ENCODE assay signal across 11 mouse cellular contexts in the genomic region with DNA sequence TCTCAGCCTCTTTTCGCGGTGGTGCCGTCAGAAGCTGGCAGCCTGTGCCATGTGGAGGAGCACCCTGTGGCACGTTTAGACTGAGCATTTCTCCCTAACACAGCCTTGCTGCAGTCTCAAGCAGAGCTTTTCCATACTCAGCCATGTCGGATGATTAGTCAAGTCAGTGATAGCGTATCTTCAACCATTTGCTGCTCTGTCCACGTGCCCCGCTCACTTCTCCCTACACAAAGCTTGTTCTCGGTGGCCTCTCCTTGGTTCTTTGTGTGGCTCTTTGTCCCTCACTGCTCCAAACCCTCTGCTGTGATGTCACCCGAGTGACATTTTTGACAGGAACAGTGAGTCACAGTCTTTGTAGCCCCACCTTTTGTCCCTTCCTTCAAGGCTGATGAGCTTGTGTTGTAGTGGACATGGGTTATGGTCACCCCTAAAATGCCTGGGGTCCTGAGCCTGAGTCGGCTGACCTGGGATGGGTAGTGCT. TPM values are rescaled to one million over a fixed set of nuclear protein-coding genes. Genes with fewer than 3 reads are reported as not detected.
DNase-seq lines count a peak whose midpoint lies in the region; ATAC-seq and TF ChIP-seq lines count a peak whose summit lies in the region.
"Had no signal": no experiment of that assay in that cellular context is flagged by ENCODE, and none has a peak within 500 bp of the region (broad histone marks: within the 10 kb centered on the region; RNA-seq: fewer than 3 reads in every experiment).

No protein-coding gene starts in this region.

- no peaks in the 10 kb centered on the region for H3K27me3 ChIP-seq in hindbrain, embryonic 11.5 days (ENCODE audit: control insufficient read depth, insufficient read depth, low read length)
- no peaks in the 10 kb centered on the region for H3K27me3 ChIP-seq in stomach, postnatal 0 days (ENCODE audit: control insufficient read depth, insufficient read depth, low read length)
- no peaks in the 10 kb centered on the region for H3K27me3 ChIP-seq in kidney, embryonic 16.5 days (ENCODE audit: insufficient read depth, low read length)

- no peak overlapping the region for H3K4me2 ChIP-seq in hindbrain, embryonic 11.5 days (replicated peaks; ENCODE audit: low read depth, low read length)
- no peak overlapping the region for H3K4me2 ChIP-seq in stomach, postnatal 0 days (replicated peaks; ENCODE audit: low read depth)
- H3K4me2 ChIP-seq in kidney, embryonic 16.5 days (replicated peaks; ENCODE audit: low read depth, low read length), result no peak overlapping the region
- H3K4me2 ChIP-seq: heart, embryonic 12.5 days had no signal

- no peak overlapping the region for H3K27ac ChIP-seq in hindbrain, embryonic 11.5 days (ENCODE audit: low read depth, low read length)
- H3K27ac ChIP-seq in stomach, postnatal 0 days (replicated peaks), result no peak overlapping the region
- H3K27ac ChIP-seq in kidney, embryonic 16.5 days (ENCODE audit: low read length), result no peak overlapping the region
- H3K27ac ChIP-seq: limb, embryonic 10.5 days had no signal

- WGBS in hindbrain, embryonic 11.5 days, result 73% methylated on average over 11 of the region's 11 CpGs
- 62% methylated on average over 11 of the region's 11 CpGs for WGBS in stomach, postnatal 0 days
- 47% methylated on average over 11 of the region's 11 CpGs for WGBS in kidney, embryonic 16.5 days

- H3K36me3 ChIP-seq in hindbrain, embryonic 11.5 days (ENCODE audit: control insufficient read depth, insufficient read depth, low read length), result no peaks in the 10 kb centered on the region
- H3K36me3 ChIP-seq in stomach, postnatal 0 days (ENCODE audit: control insufficient read depth, insufficient read depth, low read length), result no peaks in the 10 kb centered on the region
- no peaks in the 10 kb centered on the region for H3K36me3 ChIP-seq in kidney, embryonic 16.5 days (ENCODE audit: insufficient read depth, low read length)
- H3K36me3 ChIP-seq: heart, embryonic 12.5 days; limb, embryonic 10.5 days had no signal

- no peak overlapping the region for H3K9ac ChIP-seq in hindbrain, embryonic 11.5 days (ENCODE audit: low read depth, low read length)
- no peak overlapping the region for H3K9ac ChIP-seq in stomach, postnatal 0 days (ENCODE audit: low read length)
- no peak overlapping the region for H3K9ac ChIP-seq in kidney, embryonic 16.5 days (replicated peaks; ENCODE audit: low read length)
- H3K9ac ChIP-seq: heart, embryonic 12.5 days had no signal

- no peak for ATAC-seq in hindbrain, embryonic 11.5 days (ENCODE audit: low FRiP score)
- 0 out of 2 replicates have a peak, but pooled peaks have one; percentile 38 for ATAC-seq in stomach, postnatal 0 days (ENCODE audit: low FRiP score, low TSS enrichment)
- ATAC-seq in kidney, embryonic 16.5 days (ENCODE audit: low FRiP score, low TSS enrichment), result no peak

- peak; percentile 40 to 44 for DNase-seq in cerebellum, postnatal 14 days
- no peak for DNase-seq in cerebellum, adult 11 months
- DNase-seq in retina, postnatal 1 day, result peak; percentile 49
- no peak for DNase-seq in retina, embryonic 14.5 days (ENCODE audit: low spot score)
- peak; percentile 19 for DNase-seq in hindbrain, embryonic 11.5 days (ENCODE audit: low spot score)
- DNase-seq in stomach, postnatal 0 days (ENCODE audit: low spot score), result no peak
- DNase-seq in spleen, postnatal 14 days (ENCODE audit: low spot score in 2 of 2), result no peak
- DNase-seq: gastrocnemius, postnatal 14 days had no signal

- TF ChIP-seq CTCF in stomach, postnatal 0 days (IDR thresholded peaks at IDR 0.05; ENCODE audit: low read depth), result no peak

- H3K9me3 ChIP-seq in hindbrain, embryonic 11.5 days (ENCODE audit: control insufficient read depth, low read length), result no peaks in the 10 kb centered on the region
- H3K9me3 ChIP-seq in stomach, postnatal 0 days (ENCODE audit: control insufficient read depth, low read length), result no peaks in the 10 kb centered on the region
- no peaks in the 10 kb centered on the region for H3K9me3 ChIP-seq in kidney, embryonic 16.5 days (ENCODE audit: low read length)
- H3K9me3 ChIP-seq: heart, embryonic 12.5 days; limb, embryonic 10.5 days had no signal

- H3K4me1 ChIP-seq in hindbrain, embryonic 11.5 days (replicated peaks; ENCODE audit: control insufficient read depth, insufficient read depth, low read length), result no peaks in the 10 kb centered on the region
- no peaks in the 10 kb centered on the region for H3K4me1 ChIP-seq in stomach, postnatal 0 days (replicated peaks; ENCODE audit: control insufficient read depth, insufficient read depth)
- H3K4me1 ChIP-seq in kidney, embryonic 16.5 days (ENCODE audit: insufficient read depth, low read length), result peaks cover 4% of the 10 kb centered on the region; the same call in 1 of the 2 replicates

- TF ChIP-seq EP300 in stomach, postnatal 0 days (optimal IDR thresholded peaks at IDR 0.05), result no peak

- H3K4me3 ChIP-seq in hindbrain, embryonic 11.5 days (ENCODE audit: low read depth, low read length), result no peak overlapping the region
- no peak overlapping the region for H3K4me3 ChIP-seq in stomach, postnatal 0 days (ENCODE audit: low read depth, low read length)
- no peak overlapping the region for H3K4me3 ChIP-seq in kidney, embryonic 16.5 days (ENCODE audit: low read length)
- H3K4me3 ChIP-seq: heart, embryonic 12.5 days; limb, embryonic 10.5 days had no signal

RNA-seq across cellular contexts. Expression of a gene that starts 44.8 kb away (rescaled TPM):
- 2.4 and 2.6 TPM in 2 replicates for polyA plus RNA-seq in hindbrain, embryonic 11.5 days (2014; fragmentation: Nextera tagmentation; extraction: Ambion mirVana)
- 1.7 and 2.2 TPM in 2 replicates for polyA plus RNA-seq in stomach, postnatal 0 days (2015; fragmentation: Nextera tagmentation; extraction: Ambion mirVana)
- 1.4 and 2.5 TPM in 2 replicates for polyA plus RNA-seq in kidney, embryonic 16.5 days (2015; fragmentation: Nextera tagmentation; extraction: Ambion mirVana)

Comparison
In these comparisons a context has a peak if more than half of its experiments do, and no peak if none do; other contexts are left out.
1. DNase-seq: peak in cerebellum, postnatal 14 days (2 of 2), retina, postnatal 1 day (single experiment) and hindbrain, embryonic 11.5 days (single experiment); none in cerebellum, adult 11 months (single experiment), retina, embryonic 14.5 days (single experiment), stomach, postnatal 0 days (single experiment) and spleen, postnatal 14 days (0 of 2).